Mouse (Mus musculus) brain, embryonic 14.5 days (tissue): ENCODE measurements around the gene Cyp3a57. TPM values are rescaled to one million over a fixed set of nuclear protein-coding genes. Genes with fewer than 3 reads are reported as not detected.
"Not testable (repeated sequence)": the region's sequence is repeated elsewhere in the genome, so short reads cannot be mapped to it uniquely, and the experiment has no call there.

Experiments used
- DNase-seq: peaks from one replicate; pipeline ENCODE4 v3.0.0-alpha.2; 2011; ENCODE audit warnings: low read depth
- CTCF ChIP-seq: fragments of 200-500 bp; IDR thresholded peaks from 2 replicates; pipeline ENCODE4 v1.5.1; 2012; ENCODE audit warnings: inconsistent platforms, mild to moderate bottlenecking, moderate library complexity, borderline replicate concordance; ENCODE audit not compliant: insufficient read depth, insufficient read length; ENCODE audit errors: extremely low read depth
- POLR2A ChIP-seq: fragments of 200-500 bp; IDR thresholded peaks from 2 replicates; pipeline ENCODE4 v1.6.1; 2012; ENCODE audit warnings: mild to moderate bottlenecking, inconsistent platforms, borderline replicate concordance; ENCODE audit not compliant: poor library complexity, insufficient read depth, insufficient read length, severe bottlenecking; ENCODE audit errors: extremely low read depth
- polyA plus RNA-seq: library from polyadenylated mRNA; depleted of rRNA; stranded (reverse); fragments of >200 nt; gene quantifications from 2 replicates; pipeline ENCODE4 v1.2.3, GENCODE M21; 2012; rRNA removed

Gene Cyp3a57
- polyA plus RNA-seq = not detected in 2 replicates

DNA sequence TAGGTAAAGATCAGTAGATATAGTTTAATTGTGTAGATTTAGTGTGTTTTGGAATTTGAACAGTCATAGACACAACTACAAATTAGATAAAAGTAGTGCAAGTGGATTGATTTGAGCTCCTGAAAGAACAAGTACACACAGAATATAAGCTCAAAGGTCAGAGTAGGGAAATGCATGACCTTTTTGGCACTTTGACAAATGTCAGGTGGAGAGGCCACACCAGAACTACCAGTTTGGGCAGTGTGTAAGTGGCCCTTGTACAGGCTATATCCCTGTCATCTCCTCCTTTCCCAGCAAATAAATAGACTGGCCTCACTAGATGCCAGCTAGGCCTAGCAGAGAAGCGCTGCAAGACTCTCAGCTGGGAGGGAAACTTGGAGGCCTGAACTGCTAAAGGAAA, at the start of gene Cyp3a57:
Gene Cyp3a57 (plus strand): TSS at position 339 of the 400 bp plus-strand sequence.
- DNase-seq = no peak

DNA sequence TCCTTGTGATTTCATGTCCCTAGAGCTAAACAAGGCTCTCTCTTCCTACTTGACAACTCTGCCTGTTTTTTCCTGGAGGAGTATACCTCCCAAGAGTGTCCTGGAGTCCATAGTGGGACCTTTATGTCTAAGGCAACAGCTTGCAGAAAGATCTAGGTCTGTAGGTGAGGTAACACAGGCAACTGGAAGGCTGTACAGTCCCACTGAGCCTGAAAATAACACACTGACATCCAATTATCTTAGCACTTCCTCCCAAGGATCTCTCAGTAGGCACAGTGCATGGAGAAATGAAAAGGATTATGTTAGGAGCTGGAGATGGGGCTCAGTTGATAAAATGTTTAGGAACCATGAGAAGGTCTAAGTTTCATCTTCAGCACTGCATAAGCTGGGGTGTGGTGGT, 44.6 kb upstream of the Cyp3a57 start:
- no peak for DNase-seq
- no peak for TF ChIP-seq CTCF
- TF ChIP-seq POLR2A = no peak

More for the DNA sequence above, at the start of gene Cyp3a57:
- TF ChIP-seq CTCF = no peak
- no peak for TF ChIP-seq POLR2A

DNA sequence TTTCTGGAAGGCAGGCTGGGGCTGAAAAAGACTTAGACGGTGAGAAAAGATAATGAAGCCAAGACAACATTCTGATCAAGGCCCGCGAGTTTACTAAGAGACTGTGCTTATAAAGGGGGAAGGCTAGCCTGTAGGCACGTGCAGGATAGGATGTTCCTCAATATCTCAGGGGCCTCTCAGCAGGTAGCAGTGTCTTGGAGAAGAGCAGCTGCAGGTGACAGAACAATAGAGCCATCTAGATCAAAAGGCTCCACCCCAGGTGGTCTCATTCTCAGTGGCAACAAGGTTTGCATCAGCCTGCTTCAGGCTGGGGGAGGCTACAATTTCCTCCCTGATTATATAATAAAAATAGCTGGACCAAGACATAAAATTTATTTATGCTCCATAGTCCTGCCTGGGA, 43.3 kb upstream of the Cyp3a57 start:
- not testable (repeated sequence) for DNase-seq

DNA sequence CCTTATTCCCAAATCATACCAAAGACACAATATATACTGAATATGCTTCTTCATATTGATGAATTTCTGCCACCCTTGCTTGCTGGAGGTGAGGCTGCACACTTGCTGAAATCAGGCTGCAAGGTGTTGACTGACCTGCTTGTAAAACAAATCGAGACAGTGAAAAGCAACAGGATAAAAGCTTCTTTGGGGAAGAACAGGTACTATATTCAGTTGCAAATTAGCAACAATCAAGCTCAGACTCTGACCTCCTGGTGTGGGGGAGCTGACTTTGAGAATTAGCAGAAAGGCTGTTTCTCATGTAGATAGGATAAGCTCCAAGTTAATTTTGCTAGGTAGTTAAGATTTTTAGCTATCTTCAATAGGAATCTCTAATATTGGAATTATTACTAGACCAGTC, 42.7 kb upstream of the Cyp3a57 start:
- TF ChIP-seq CTCF (no peak), POLR2A (no peak)
- no peak for DNase-seq

DNA sequence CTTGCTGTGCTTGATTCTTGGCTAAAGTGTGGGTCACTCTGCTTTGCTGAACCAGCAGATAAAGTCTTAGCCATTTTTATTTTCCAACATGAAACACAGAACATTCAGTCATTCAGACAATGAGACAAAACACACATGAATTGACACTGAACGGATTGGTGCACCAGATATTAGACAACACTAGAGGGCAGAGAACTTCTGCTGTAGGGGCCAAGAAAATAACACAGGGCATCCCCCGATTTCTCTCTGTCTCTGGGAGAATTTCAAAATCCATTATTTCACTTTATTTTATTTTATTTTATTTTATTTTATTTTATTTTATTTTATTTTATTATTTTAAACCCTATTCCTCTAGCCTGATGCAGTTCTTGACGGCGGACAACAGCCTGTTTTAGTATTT, 38.1 kb upstream of the Cyp3a57 start:
- DNase-seq = not testable (repeated sequence)

DNA sequence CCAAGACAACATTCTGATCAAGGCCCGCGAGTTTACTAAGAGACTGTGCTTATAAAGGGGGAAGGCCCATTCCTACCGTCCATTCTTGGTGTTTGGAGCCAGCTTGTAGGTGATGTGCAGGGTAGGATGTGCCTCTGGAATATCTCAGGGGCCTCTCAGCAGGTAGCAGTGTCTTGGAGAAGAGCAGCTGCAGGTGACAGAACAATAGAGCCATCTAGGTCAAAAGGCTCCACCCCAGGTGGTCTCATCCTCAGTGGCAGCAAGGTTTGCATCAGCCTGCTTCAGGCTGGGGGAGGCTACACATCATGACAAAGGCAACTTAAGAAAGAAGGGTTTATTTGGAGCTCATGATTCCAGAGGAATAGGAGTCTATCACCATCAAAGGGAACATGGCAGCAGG, 37.3 kb upstream of the Cyp3a57 start:
- not testable (repeated sequence) for DNase-seq

DNA sequence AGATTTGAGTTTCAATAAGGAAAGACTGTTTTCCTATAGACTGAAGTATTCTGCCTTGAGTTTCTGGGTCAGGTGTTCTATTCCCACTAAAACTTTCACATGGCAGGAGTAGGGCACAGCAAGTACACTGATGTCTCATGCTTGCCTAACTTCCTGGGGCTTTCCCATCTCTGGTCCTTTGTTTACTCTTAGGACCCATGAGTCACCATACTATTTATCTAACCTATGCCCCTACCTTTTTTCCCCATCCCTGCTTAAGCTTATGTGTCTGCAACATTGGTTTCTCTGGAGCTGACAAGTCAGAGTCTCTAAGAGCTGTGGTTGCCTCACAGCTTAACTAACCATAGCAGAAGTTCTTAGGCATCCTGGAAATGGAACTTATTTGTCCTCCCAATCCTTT, 31.2 kb upstream of the Cyp3a57 start:
- no peak for DNase-seq
- TF ChIP-seq CTCF = no peak
- no peak for TF ChIP-seq POLR2A

DNA sequence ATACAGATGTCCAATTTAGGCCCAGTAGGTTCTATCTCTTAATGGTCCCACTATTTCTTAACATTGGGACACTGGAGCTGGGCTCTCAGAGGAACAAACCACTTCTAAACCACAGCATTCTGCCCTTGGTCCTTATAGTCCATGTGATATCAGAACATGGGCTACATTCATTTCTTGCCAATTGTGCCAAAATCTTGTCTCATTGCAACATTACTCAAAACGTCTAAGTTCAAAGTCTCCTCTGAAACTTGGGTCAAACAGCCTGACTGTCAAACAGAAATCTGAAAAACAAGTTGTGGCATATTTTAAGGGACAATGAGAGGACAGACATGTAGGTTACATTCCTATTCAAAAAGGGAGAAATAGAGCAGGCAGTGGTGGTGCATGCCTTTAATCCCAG, 27.9 kb upstream of the Cyp3a57 start:
- no peak for TF ChIP-seq POLR2A
- TF ChIP-seq CTCF = no peak
- no peak for DNase-seq

DNA sequence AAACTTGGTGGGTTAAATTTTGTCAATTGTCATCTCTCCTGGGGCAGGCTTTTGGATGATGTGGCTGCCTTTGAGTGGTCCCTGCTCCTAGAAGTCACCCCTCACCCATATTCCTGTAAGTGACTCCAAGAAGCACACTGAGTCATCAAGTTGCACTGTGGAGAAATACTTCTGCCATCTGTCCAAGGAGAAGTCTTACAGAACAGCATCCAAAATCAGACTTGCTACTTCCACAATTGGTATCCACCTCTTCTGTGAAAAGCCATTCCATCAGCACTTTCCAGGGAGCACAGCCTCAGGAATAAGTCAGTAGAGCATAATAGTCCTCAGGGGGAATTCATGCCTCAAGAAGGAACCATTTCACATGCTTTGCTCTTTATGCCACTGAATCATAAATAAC, 6.3 kb upstream of the Cyp3a57 start:
- DNase-seq = not testable (repeated sequence)

DNA sequence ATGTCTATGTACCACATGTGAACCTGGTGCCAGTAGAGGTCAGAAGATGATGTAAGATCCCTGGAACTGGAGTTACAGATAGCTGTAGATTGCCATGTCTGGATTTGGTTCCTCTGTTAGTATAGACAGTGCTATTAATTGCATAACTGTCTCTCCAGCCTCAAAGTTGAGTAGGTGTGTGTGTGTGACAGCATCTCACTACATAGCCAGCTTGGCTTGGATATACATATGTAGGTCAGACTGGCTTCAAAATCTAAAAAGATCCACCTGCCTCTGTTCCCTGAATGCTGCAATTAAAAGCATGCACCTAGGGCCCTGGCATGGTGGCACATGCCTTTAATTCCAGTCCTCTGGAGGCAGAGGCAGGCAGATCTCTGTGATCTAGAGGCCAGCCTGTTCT, 4.6 kb downstream of the Cyp3a57 start:
- DNase-seq = no peak
- TF ChIP-seq CTCF = no peak
- no peak for TF ChIP-seq POLR2A

DNA sequence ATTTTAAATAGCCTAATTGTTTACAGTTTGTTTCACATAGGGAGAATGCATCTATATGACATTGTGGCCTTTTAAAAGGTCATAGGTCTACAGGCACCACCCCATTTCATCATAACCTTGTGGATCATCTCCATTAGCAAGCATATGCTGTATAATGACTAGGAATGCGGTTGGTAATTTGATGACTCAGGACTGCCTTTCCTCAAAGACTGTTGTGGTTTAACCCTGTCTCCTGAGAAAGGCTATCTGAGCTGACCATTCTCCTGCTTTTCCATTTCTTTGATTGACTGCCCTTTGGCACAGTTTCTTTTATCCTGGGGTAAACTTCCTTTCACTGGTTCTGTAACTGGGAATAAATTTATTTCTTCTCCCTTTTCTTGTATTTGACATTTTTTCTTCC, 8.0 kb downstream of the Cyp3a57 start:
- TF ChIP-seq CTCF = no peak
- no peak for TF ChIP-seq POLR2A

DNA sequence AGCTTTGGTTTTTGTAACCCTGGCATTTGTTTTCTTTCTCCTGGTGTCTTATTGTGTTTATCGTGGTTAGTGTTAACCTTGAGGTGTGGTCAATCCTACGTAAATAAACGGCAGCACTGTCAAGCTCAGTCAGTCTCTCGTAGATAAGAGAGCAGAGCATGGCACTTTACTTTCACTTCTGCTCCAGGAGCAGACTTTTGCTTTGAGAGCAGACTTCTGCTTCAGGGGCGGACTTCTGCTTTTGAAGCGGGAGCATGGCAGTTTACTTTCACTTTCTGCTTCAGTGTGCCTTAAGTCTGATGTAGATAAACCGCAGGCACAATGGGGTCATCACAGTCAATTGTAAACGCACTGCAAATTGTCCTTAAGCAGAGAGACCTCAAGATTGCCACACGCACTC, 70.3 kb downstream of the Cyp3a57 start:
- not testable (repeated sequence) for DNase-seq

More for the DNA sequence above, 8.0 kb downstream of the Cyp3a57 start:
- no peak for DNase-seq

DNA sequence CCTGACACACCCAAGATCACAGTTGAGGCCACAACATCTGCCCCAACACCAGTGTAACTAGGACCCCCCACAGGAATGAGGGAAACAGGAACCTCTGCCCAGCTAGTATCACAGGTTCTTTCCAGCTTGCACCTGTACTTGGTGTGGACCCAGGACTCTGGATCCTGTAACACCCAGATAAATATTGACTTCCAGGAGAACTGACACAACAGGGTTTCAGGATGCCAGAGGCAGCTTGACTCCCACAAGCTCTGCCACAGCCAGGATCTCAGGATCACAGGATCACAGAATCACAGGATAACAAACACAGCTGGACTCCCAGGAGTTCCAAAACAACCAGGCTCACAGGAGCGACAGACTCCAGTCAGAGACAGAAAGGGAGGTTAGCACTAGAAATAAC, 77.2 kb downstream of the Cyp3a57 start:
- TF ChIP-seq CTCF = no peak
- TF ChIP-seq POLR2A = no peak
- no peak for DNase-seq

DNA sequence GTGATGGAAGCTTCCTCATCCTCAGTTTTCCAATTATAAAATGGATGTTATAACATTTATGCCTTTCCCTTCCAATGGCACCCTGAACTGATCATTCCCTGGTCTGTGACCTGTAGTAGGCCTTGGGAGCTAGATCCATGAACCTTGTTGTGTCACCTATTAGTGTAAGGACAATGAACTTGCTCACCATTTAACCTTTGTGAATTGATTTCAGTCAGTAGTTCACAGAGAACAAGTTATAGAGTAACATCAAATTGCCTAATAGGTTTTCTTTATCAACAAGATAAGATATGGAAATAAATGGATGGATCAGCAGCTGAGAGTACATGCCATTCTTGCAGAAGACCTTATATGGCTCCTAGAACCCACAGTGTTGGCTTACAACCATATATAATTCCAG, 85.9 kb downstream of the Cyp3a57 start:
- DNase-seq = no peak
- TF ChIP-seq POLR2A = no peak
